Mouse (Mus musculus): Measurements from ENCODE around the gene Setd7. TPM values are rescaled to one million over a fixed set of nuclear protein-coding genes. Genes with fewer than 3 reads are reported as not detected.
A peak's percentile ranks its signal among the peaks of the same experiment; 100 is the strongest.

The Setd7 gene
- total and polyA plus RNA-seq, 3 experiments = 16.6 to 34.3 (median 23.6) TPM

- Histone ChIP-seq H3K27ac (ENCODE audit: insufficient read depth, low read depth) (no peak overlapping the region), H3K4me2 (ENCODE audit: insufficient read depth, low read depth, poor library complexity, severe bottlenecking) (no peak overlapping the region), H3K27me3 (replicated peaks) (no peaks in the 10 kb centered on the region), H3K9ac (ENCODE audit: insufficient read depth, low read depth) (no peak overlapping the region), H3K9me3 (replicated peaks; ENCODE audit: low read length) (no peaks in the 10 kb centered on the region), H3K79me2 (replicated peaks; ENCODE audit: control insufficient read depth, extremely low read depth, insufficient read depth, poor library complexity, severe bottlenecking) (peaks cover 6% of the 10 kb centered on the region; the same call in 1 of the 2 replicates), H3K36me3 (replicated peaks in 1 of 2; ENCODE audit: control insufficient read depth in 1 of 2, insufficient read depth in 1 of 2, low read length in 1 of 2) (peaks cover 72 to 95% of the 10 kb centered on the region in 2 experiments), H3K4me3 (replicated peaks in 1 of 3; ENCODE audit: low read depth in 2 of 3, low read length in 2 of 3, poor library complexity in 1 of 3) (no peak overlapping the region), H3K4me1 (ENCODE audit: control insufficient read depth in 1 of 2, insufficient read depth in 2 of 2) (peaks cover 0 to 5% of the 10 kb centered on the region in 2 experiments; a peak in 1 of 4 replicates)
- dilution Hi-C loops (cut with MboI; ENCODE audit: extremely low pct_ligation_motif_present, extremely low pct_unique_long_range_greater_than_20kb, low sequenced_read_pairs) = no loop called here
- TF ChIP-seq CTCF (conservative IDR thresholded peaks at IDR 0.05 in 1 of 2, IDR thresholded peaks at IDR 0.05 in 1 of 2; ENCODE audit: low read depth in 2 of 2, low read length in 2 of 2) = peak; percentile 79 to 86
- TF ChIP-seq KAT2A (IDR thresholded peaks at IDR 0.05; ENCODE audit: insufficient replicate concordance, low read length) = no peak
- no peak for TF ChIP-seq BHLHE40 (IDR thresholded peaks at IDR 0.05; ENCODE audit: low read depth, low read length)
- TF ChIP-seq RAD21 (IDR thresholded peaks at IDR 0.05; ENCODE audit: low read depth, low read length) = peak; percentile 55
- 0 out of 2 replicates have a peak, but pooled peaks have one; percentile 26 for TF ChIP-seq ELF1 (IDR thresholded peaks at IDR 0.05; ENCODE audit: low read depth, low read length)
- no peak for TF ChIP-seq JUND (conservative IDR thresholded peaks at IDR 0.05; ENCODE audit: low read depth, low read length)
- peak; percentile 72 for TF ChIP-seq SMC3 (IDR thresholded peaks at IDR 0.05; ENCODE audit: low read depth, low read length)
- TF ChIP-seq MXI1 (IDR thresholded peaks at IDR 0.05; ENCODE audit: low read depth, low read length) = no peak
- no peak for TF ChIP-seq POLR2AphosphoS2 (IDR thresholded peaks at IDR 0.05; ENCODE audit: low read depth, low read length)
- 0 out of 2 replicates have a peak, but pooled peaks have one; percentile 31 for TF ChIP-seq MYC (IDR thresholded peaks at IDR 0.05; ENCODE audit: low read depth, low read length)
- TF ChIP-seq ZNF384 (IDR thresholded peaks at IDR 0.05; ENCODE audit: low read depth, low read length) = 0 out of 2 replicates have a peak, but pooled peaks have one; percentile 13
- TF ChIP-seq ZKSCAN1 (IDR thresholded peaks at IDR 0.05; ENCODE audit: borderline replicate concordance, low read depth, low read length) = no peak
- no peak for TF ChIP-seq MAX (IDR thresholded peaks at IDR 0.05; ENCODE audit: low read length)
- TF ChIP-seq EP300 (IDR thresholded peaks at IDR 0.05; ENCODE audit: low read length) = no peak
- in situ Hi-C loops (cut with MboI; ENCODE audit: low pct_ligation_motif_present, low pct_unique_long_range_greater_than_20kb, low sequenced_read_pairs) = no loop called here
- DNase-seq (ENCODE audit: extremely low read depth) = peak; percentile 79
These were observed 20.9 kb downstream of the Setd7 start for GRCm38 (mm10) chr3:51539567-51540408.

- H3K4me2 ChIP-seq (ENCODE audit: insufficient read depth, low read depth, poor library complexity, severe bottlenecking) = no peak overlapping the region
- no peak for DNase-seq (ENCODE audit: extremely low read depth)
- in situ Hi-C loops (cut with MboI; ENCODE audit: low pct_ligation_motif_present, low pct_unique_long_range_greater_than_20kb, low sequenced_read_pairs) (no loop called here), dilution Hi-C loops (cut with MboI; ENCODE audit: extremely low pct_ligation_motif_present, extremely low pct_unique_long_range_greater_than_20kb, low sequenced_read_pairs) (no loop called here)
- no peak for TF ChIP-seq USF1 (IDR thresholded peaks at IDR 0.05; ENCODE audit: low read depth, low read length)
- no peak for TF ChIP-seq ZMIZ1 (IDR thresholded peaks at IDR 0.05; ENCODE audit: low read depth, low read length)
- no peak for TF ChIP-seq JUND (conservative IDR thresholded peaks at IDR 0.05; ENCODE audit: low read depth, low read length)
- no peak for TF ChIP-seq RCOR1 (conservative IDR thresholded peaks at IDR 0.05; ENCODE audit: low read depth, low read length)
- no peak for TF ChIP-seq USF2 (conservative IDR thresholded peaks at IDR 0.05; ENCODE audit: low read depth, low read length)
- no peak for TF ChIP-seq TCF12 (IDR thresholded peaks at IDR 0.05; ENCODE audit: low read depth, low read length)
- TF ChIP-seq KAT2A (IDR thresholded peaks at IDR 0.05; ENCODE audit: insufficient replicate concordance, low read length) = no peak
- TF ChIP-seq MYC (IDR thresholded peaks at IDR 0.05; ENCODE audit: low read depth, low read length) = no peak
- TF ChIP-seq HCFC1 (IDR thresholded peaks at IDR 0.05; ENCODE audit: low read depth, low read length) = no peak
- TF ChIP-seq MAZ (IDR thresholded peaks at IDR 0.05; ENCODE audit: low read depth, low read length) = no peak
- no peak for TF ChIP-seq POLR2AphosphoS2 (IDR thresholded peaks at IDR 0.05; ENCODE audit: low read depth, low read length)
- TF ChIP-seq BHLHE40 (IDR thresholded peaks at IDR 0.05; ENCODE audit: low read depth, low read length) = no peak
- TF ChIP-seq ZKSCAN1 (IDR thresholded peaks at IDR 0.05; ENCODE audit: borderline replicate concordance, low read depth, low read length) = no peak
- no peak for TF ChIP-seq E2F4 (IDR thresholded peaks at IDR 0.05; ENCODE audit: insufficient replicate concordance, low read depth, low read length)
- TF ChIP-seq SMC3 (IDR thresholded peaks at IDR 0.05; ENCODE audit: low read depth, low read length) = no peak
- no peak for TF ChIP-seq CHD1 (IDR thresholded peaks at IDR 0.05; ENCODE audit: low read depth, low read length)
- no peak for TF ChIP-seq GABPA (IDR thresholded peaks at IDR 0.05; ENCODE audit: insufficient replicate concordance, low read depth, low read length)
- TF ChIP-seq CTCF (conservative IDR thresholded peaks at IDR 0.05 in 1 of 2, IDR thresholded peaks at IDR 0.05 in 1 of 2; ENCODE audit: low read depth in 2 of 2, low read length in 2 of 2) = no peak
- no peak for TF ChIP-seq JUN (IDR thresholded peaks at IDR 0.05; ENCODE audit: insufficient read depth, low read depth, low read length)
- no peaks in the 10 kb centered on the region for H3K9me3 ChIP-seq (replicated peaks; ENCODE audit: low read length)
- H3K36me3 ChIP-seq (replicated peaks in 1 of 2; ENCODE audit: control insufficient read depth in 1 of 2, insufficient read depth in 1 of 2, low read length in 1 of 2) = peaks cover 79 to 95% of the 10 kb centered on the region in 2 experiments
- no peak overlapping the region for H3K4me3 ChIP-seq (replicated peaks in 1 of 3; ENCODE audit: low read depth in 2 of 3, low read length in 2 of 3, poor library complexity in 1 of 3)
- no peaks in the 10 kb centered on the region for H3K27me3 ChIP-seq (replicated peaks)
- H3K4me1 ChIP-seq (ENCODE audit: control insufficient read depth in 1 of 2, insufficient read depth in 2 of 2) = peaks cover 0 to 5% of the 10 kb centered on the region in 2 experiments; a peak in 1 of 4 replicates
- no peak overlapping the region for H3K27ac ChIP-seq (ENCODE audit: insufficient read depth, low read depth)
- no peak overlapping the region for H3K9ac ChIP-seq (ENCODE audit: insufficient read depth, low read depth)
- H3K79me2 ChIP-seq (replicated peaks; ENCODE audit: control insufficient read depth, extremely low read depth, insufficient read depth, poor library complexity, severe bottlenecking) = 0 out of 2 replicates have a peak, but pooled peaks cover 4% of the 10 kb centered on the region
These were observed 26.7 kb downstream of the Setd7 start for GRCm38 (mm10) chr3:51534013-51534412.

Data from CH12.LX (cell line).